Mouse (Mus musculus) cerebellum, adult 9-10 months (tissue): ENCODE measurements around the gene Ftcd.

ENCODE experiments used
- DNase-seq: peaks from one replicate; pipeline ENCODE4 v3.0.0; 2022

The Ftcd gene

GRCm38 (mm10) chr10:76575374-76575773 is at the start of gene Ftcd:
TSS of gene Ftcd (plus strand) at chr10:76575648.
- DNase-seq: no peak

- DNase-seq: no peak
Measured at GRCm38 (mm10) chr10:76530922-76531321, 44.5 kb upstream of the Ftcd start.

GRCm38 (mm10) chr10:76531375-76531774 is 44.1 kb upstream of the Ftcd start, which contains the start of gene Lss:
TSS of gene Lss (plus strand) at chr10:76531588.
- DNase-seq: peak; percentile 98

GRCm38 (mm10) chr10:76531828-76532227 is 43.6 kb upstream of the Ftcd start:
- DNase-seq: no peak

- DNase-seq: no peak
Measured at GRCm38 (mm10) chr10:76535526-76535925, 39.9 kb upstream of the Ftcd start.

GRCm38 (mm10) chr10:76537619-76538018 is 37.8 kb upstream of the Ftcd start:
- no peak for DNase-seq

- no peak for DNase-seq
Measured at GRCm38 (mm10) chr10:76541336-76542085, 33.9 kb upstream of the Ftcd start.

GRCm38 (mm10) chr10:76542636-76543375 is 32.6 kb upstream of the Ftcd start:
- DNase-seq: no peak

GRCm38 (mm10) chr10:76546566-76546965 is 28.9 kb upstream of the Ftcd start:
- DNase-seq: no peak

GRCm38 (mm10) chr10:76548218-76548617 is 27.2 kb upstream of the Ftcd start:
- DNase-seq: no peak

GRCm38 (mm10) chr10:76550458-76550857 is 25.0 kb upstream of the Ftcd start:
- no peak for DNase-seq

GRCm38 (mm10) chr10:76551556-76551955 is 23.9 kb upstream of the Ftcd start:
- no peak for DNase-seq

- DNase-seq: no peak
Measured at GRCm38 (mm10) chr10:76554061-76554460, 21.4 kb upstream of the Ftcd start.

- no peak for DNase-seq
Measured at GRCm38 (mm10) chr10:76561972-76562371, 13.5 kb upstream of the Ftcd start, which contains the start of gene Spatc1l. TSS of gene Spatc1l (plus strand) at chr10:76562272.

GRCm38 (mm10) chr10:76569996-76570685 is 5.3 kb upstream of the Ftcd start:
- DNase-seq: no peak

GRCm38 (mm10) chr10:76571070-76571469 is 4.4 kb upstream of the Ftcd start:
- DNase-seq: no peak

GRCm38 (mm10) chr10:76572151-76572550 is 3.3 kb upstream of the Ftcd start:
- no peak for DNase-seq

GRCm38 (mm10) chr10:76576920-76577319 is 1.5 kb downstream of the Ftcd start:
- no peak for DNase-seq

GRCm38 (mm10) chr10:76584138-76584537 is 8.7 kb downstream of the Ftcd start:
- DNase-seq: no peak

GRCm38 (mm10) chr10:76586190-76586589 is 10.7 kb downstream of the Ftcd start:
- DNase-seq: no peak

GRCm38 (mm10) chr10:76590197-76590596 is 14.7 kb downstream of the Ftcd start:
- no peak for DNase-seq

GRCm38 (mm10) chr10:76596338-76596737 is 20.9 kb downstream of the Ftcd start:
- no peak for DNase-seq

- DNase-seq: peak; percentile 7
Measured at GRCm38 (mm10) chr10:76602690-76603089, 27.2 kb downstream of the Ftcd start.

- DNase-seq: no peak
Measured at GRCm38 (mm10) chr10:76612473-76612872, 37.0 kb downstream of the Ftcd start.
